Mouse (Mus musculus) erythroblast, embryonic 14.5 days (primary cell): ENCODE measurements around the gene Prrc2c. TPM values are rescaled to one million over a fixed set of nuclear protein-coding genes. Genes with fewer than 3 reads are reported as not detected.
"Not testable (repeated sequence)": the region's sequence is repeated elsewhere in the genome, so short reads cannot be mapped to it uniquely, and the experiment has no call there.

Experiments
- H3K27me3 ChIP-seq: 2 replicates; pipeline ENCODE4 v1.6.1; 2012; ENCODE audit warnings: inconsistent platforms; ENCODE audit not compliant: control insufficient read depth
- H3K36me3 ChIP-seq: 2 replicates; pipeline ENCODE4 v1.6.1; 2012; ENCODE audit warnings: mild to moderate bottlenecking, inconsistent platforms; ENCODE audit not compliant: control insufficient read depth
- H3K4me1 ChIP-seq: 2 replicates; pipeline ENCODE4 v1.6.1; 2012; ENCODE audit warnings: inconsistent platforms; ENCODE audit not compliant: control insufficient read depth
- H3K4me3 ChIP-seq: replicated peaks from 2 replicates; pipeline ENCODE3; 2012; ENCODE audit warnings: moderate library complexity, mild to moderate bottlenecking, inconsistent platforms
- H3K9me3 ChIP-seq: 2 replicates; pipeline ENCODE4 v1.6.1; 2012; ENCODE audit warnings: low read length, inconsistent platforms, mixed read lengths; ENCODE audit not compliant: control insufficient read depth
- GATA1 ChIP-seq: IDR thresholded peaks from 2 replicates; pipeline ENCODE4 v1.6.1; 2012; ENCODE audit warnings: low read length, inconsistent platforms, mixed read lengths
- TAL1 ChIP-seq: IDR thresholded peaks from 3 replicates; pipeline ENCODE4 v1.6.1; 2012; ENCODE audit warnings: low read length, inconsistent platforms, mixed read lengths
- polyA plus RNA-seq: library from polyadenylated mRNA; stranded (reverse); fragments of >175 nt; gene quantifications from 2 replicates; pipeline ENCODE4 v1.2.3, GENCODE M21; 2012

The Prrc2c gene
- 0.41 and 0.66 TPM in 2 replicates for polyA plus RNA-seq

DNA sequence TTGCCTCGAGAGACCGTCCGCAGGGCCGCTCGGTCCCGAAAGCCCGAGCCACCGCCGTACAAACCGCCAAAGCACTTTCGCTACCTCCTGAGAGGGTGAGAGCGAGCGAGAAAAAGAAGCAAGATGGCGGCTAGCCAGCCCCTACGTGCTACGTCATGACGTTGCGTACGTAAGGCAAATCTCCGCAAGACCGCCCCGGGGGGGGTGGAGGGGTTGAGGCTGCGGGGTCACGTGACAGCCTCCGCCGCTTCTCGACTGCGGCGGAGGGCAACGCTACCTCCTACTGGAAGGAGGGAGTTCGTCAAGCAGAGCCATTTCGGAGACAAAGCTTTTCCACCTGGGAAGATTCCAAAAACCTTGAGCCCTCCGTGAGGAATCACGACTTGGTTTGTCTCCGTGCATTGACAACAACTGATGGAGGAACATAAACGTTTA is at the start of gene Prrc2c:
Prrc2c (minus strand) TSS at position 156 of the 435 bp plus-strand sequence.
- Histone ChIP-seq H3K9me3 (no peaks in the 10 kb centered on the region), H3K36me3 (peaks cover 21% of the 10 kb centered on the region), H3K4me1 (peaks cover 45% of the 10 kb centered on the region), H3K27me3 (peaks cover 6% of the 10 kb centered on the region), H3K4me3 (peak within 1 kb of the TSS; percentile 100)
- TF ChIP-seq GATA1 (no peak), TAL1 (no peak)

DNA sequence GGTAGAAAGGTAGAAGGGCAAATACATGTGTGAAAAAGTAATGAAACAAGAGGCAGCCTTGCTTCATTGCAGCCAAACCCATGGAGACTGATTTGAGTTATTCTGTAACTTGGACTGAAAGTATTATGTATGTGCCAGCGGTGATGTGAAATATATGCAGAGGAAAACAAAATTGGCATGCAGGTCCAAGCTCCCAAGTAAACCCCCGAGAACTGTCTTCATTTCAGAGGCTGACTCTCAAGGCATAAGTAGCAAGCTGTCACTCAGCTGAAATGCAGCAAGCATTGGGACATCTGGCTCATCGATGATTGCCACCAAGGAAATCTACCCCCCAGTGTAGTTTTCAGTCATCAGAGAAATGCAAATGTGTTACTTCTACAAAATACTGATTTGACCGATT is 44.9 kb upstream of the Prrc2c start:
- Histone ChIP-seq H3K36me3 (no peaks in the 10 kb centered on the region), H3K4me1 (no peaks in the 10 kb centered on the region), H3K9me3 (no peaks in the 10 kb centered on the region), H3K4me3 (no peak overlapping the region), H3K27me3 (no peaks in the 10 kb centered on the region)
- TF ChIP-seq TAL1 = no peak
- no peak for TF ChIP-seq GATA1

DNA sequence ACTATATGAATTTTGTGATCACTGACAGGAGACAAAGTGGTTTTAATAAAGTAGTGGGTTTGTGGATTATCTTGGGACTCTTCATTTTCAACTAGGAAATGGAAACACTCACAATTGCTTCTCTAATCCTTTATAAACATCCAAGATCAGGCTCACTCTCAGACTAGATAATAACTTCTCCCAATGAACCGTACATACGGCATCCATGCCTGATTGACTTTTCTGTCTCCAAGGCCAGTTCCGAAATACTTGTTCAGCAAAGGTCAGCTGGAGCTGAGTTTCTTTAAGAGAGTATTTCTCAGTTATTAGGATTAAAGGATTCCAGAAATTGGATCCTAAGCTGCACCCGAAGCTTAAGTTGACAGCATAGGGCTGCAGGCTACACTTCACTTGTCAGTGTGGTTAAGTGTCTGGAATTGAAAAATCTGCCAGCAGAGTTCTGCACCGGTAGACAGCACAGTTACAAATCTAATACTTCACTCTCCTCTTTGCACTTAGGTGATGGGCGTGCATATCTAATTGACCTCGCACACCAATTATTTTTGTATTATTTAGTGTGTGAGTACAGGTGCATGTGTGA is 43.4 kb upstream of the Prrc2c start:
- no peaks in the 10 kb centered on the region for H3K27me3 ChIP-seq
- no peak for TF ChIP-seq TAL1
- no peaks in the 10 kb centered on the region for H3K36me3 ChIP-seq

DNA sequence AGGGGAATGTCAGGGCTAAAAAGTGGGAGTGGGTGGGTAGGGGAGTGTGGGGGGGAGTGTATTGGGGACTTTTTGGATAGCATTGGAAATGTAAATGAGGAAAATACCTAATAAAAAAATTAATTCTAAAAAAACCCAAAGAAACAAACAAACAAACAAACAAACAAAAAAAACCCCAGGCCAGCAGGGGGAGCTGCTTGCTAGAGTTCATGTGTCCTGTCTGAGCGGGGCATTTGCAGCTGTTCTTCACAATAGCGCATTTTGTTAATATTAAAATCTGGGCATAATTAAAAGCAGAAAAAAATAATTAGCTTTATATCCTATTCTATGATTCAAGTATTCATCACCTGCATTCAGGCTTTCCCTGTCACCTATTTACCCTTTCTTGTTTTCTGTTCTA is 40.7 kb upstream of the Prrc2c start:
- H3K27me3 ChIP-seq, H3K4me3 ChIP-seq, H3K4me1 ChIP-seq, H3K9me3 ChIP-seq, H3K36me3 ChIP-seq: not testable (repeated sequence)

More for the DNA sequence above, 43.4 kb upstream of the Prrc2c start:
- H3K4me3 ChIP-seq = no peak overlapping the region
- no peaks in the 10 kb centered on the region for H3K4me1 ChIP-seq
- no peaks in the 10 kb centered on the region for H3K9me3 ChIP-seq

DNA sequence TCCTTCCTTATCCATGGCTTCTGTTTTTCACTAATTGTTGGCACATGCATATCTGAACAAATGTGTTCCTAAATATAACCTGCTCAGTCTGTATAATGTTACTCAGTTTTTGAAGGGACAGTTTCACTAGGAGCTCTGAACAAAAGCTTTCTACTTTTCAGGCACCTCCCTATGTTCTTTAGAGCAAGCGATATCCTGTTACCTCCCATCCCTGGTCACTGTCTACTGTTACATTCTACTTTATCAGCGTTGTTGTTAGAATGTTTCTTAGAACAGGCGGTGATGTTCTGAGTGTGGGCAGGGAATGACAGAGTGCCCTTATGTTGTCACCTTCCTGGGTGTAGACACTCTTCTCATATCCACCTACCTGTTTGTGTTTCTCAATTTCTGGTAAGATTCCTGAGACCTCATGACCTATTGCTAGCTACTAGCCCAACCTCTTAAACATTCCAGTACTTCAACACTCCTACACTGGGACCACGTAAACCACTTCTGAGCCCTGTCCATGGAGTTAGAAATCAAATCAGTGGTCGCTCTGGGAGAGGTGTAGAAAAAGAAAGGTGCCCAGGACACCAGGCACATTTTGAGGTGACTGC is 37.7 kb upstream of the Prrc2c start:
- no peaks in the 10 kb centered on the region for H3K27me3 ChIP-seq
- H3K9me3 ChIP-seq = no peaks in the 10 kb centered on the region
- no peaks in the 10 kb centered on the region for H3K36me3 ChIP-seq
- H3K4me3 ChIP-seq = no peak overlapping the region
- H3K4me1 ChIP-seq = no peaks in the 10 kb centered on the region
- no peak for TF ChIP-seq TAL1
- no peak for TF ChIP-seq GATA1

DNA sequence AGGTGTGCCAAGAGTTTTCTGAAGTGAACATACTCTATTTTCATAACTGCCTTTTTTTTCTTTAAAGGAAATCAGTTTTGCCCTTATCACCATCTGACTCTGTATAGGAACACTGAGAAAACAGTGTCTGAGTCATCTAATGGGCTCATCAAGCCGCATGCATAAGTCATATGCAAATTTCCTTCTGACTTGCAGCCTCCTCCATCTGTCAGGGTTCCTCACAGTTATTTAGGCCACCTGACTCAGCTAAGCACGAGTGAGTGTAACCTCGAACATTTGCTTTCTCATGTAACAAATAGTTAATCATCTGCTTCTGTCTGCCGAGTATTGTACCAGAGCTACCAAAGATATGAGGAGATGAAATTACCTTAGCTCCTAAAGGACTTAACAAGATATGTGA is 33.3 kb upstream of the Prrc2c start:
- no peaks in the 10 kb centered on the region for H3K36me3 ChIP-seq
- no peaks in the 10 kb centered on the region for H3K27me3 ChIP-seq
- no peak for TF ChIP-seq GATA1
- no peak for TF ChIP-seq TAL1
- no peak overlapping the region for H3K4me3 ChIP-seq
- no peaks in the 10 kb centered on the region for H3K9me3 ChIP-seq
- no peaks in the 10 kb centered on the region for H3K4me1 ChIP-seq

DNA sequence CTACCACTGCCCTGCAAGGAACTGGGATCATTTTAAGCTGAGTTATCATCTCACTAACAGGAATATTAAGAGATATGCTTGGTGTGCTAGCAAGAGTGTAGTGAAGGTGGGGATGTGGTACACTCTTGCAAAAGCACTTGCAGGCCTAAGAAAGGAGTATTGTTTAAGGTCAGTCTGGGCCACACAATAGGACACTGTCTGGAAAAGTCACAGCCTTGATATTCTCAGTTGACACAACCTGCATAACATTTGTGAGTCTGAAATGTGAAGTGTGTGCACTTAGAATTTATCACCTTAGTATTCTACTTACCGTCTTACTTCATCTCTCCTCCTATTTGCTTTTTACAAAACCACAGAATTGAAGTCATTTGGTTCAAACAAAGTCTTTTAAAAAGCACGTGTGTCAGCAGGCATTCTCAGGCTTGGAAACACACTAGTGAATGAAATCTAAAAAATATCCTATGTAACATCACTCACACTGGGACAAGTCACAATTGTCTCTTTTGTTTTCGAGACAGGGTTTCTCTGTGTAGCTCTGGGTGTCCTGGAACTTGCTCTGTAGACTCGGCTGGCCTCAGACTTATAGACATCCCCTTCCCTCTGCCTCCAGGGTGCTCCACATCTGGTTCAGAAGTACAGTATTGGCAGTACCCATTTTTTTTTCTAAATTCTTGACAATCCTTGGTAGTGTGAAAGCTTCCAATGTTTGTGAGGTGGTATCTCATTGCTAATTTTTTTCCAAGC is 31.4 kb upstream of the Prrc2c start:
- H3K9me3 ChIP-seq = no peaks in the 10 kb centered on the region
- H3K4me1 ChIP-seq = no peaks in the 10 kb centered on the region
- H3K4me3 ChIP-seq = no peak overlapping the region
- no peaks in the 10 kb centered on the region for H3K36me3 ChIP-seq
- H3K27me3 ChIP-seq = no peaks in the 10 kb centered on the region
- TF ChIP-seq TAL1 (no peak), GATA1 (no peak)

DNA sequence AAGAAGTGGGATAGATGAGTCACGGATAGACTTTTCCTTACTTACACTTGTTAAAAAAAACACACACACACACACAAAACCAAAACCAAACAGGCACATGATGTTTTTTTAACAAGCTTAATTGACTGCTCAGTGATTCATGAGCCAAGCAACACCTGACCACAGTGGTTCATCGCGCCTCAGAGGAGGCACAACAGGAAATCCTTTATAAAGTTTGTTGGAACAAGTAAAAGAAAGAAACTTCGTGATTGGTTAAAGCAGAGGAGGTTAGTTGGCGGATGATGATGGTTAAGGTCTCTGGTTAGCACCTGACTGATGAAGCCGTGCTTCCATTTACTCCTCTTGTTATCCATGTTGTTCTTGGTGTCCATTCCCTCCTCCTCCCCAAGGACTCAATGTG is 11.7 kb upstream of the Prrc2c start:
- Histone ChIP-seq H3K36me3 (no peaks in the 10 kb centered on the region), H3K4me3 (no peak overlapping the region), H3K9me3 (no peaks in the 10 kb centered on the region), H3K27me3 (no peaks in the 10 kb centered on the region), H3K4me1 (no peaks in the 10 kb centered on the region)
- no peak for TF ChIP-seq GATA1
- no peak for TF ChIP-seq TAL1

DNA sequence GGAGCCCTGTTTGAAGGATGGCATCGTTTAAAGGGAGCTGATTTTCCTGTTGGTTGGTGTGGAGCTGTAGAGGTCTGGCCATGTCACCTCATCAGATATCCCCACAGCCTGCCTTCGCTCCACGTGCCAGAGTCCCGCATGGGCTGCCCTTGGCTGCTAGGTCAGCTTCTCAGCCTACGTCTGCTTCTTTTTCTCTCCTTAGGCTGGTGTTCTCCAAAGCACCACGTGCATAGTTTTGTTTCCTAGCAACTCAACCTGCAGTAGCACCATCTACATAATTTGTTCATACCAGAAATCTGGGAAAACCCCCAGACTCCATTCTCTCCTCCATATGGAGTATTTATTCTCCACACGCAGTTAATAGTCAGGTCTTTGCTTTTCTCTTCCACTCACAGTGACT is 9.3 kb upstream of the Prrc2c start:
- Histone ChIP-seq H3K36me3 (no peaks in the 10 kb centered on the region), H3K4me3 (no peak overlapping the region), H3K27me3 (0 out of 2 replicates have a peak, but pooled peaks cover 2% of the 10 kb centered on the region), H3K9me3 (no peaks in the 10 kb centered on the region), H3K4me1 (no peaks in the 10 kb centered on the region)
- TF ChIP-seq GATA1 (no peak), TAL1 (no peak)

DNA sequence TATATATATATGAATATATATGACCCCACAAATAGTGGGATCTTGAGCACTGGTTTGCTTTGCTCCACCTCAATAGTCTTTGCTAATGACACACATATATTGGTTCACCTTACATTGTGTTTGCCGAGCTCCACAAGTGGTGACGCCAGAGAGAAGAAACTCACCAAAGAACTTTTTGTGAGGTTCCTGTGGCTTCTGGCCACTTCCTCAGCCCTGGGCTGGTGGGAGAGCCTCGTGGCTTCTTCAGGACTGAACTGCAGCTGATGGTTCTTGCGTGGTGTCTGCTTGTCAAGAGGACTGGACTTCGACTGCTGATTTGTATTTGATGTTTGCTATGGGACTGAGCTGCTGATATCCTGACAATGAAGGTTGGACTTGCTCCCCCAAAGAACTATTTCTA is 8.4 kb upstream of the Prrc2c start:
- H3K4me3 ChIP-seq = no peak overlapping the region
- no peaks in the 10 kb centered on the region for H3K4me1 ChIP-seq
- H3K9me3 ChIP-seq = no peaks in the 10 kb centered on the region
- H3K36me3 ChIP-seq = no peaks in the 10 kb centered on the region
- peaks cover 5% of the 10 kb centered on the region for H3K27me3 ChIP-seq
- TF ChIP-seq GATA1 (no peak), TAL1 (no peak)
